Mouse (Mus musculus): ENCODE data around the gene Slc6a5. TPM values are rescaled to one million over a fixed set of nuclear protein-coding genes. Genes with fewer than 3 reads are reported as not detected.
A peak's percentile ranks its signal among the peaks of the same experiment; 100 is the strongest.

Gene Slc6a5
- under 1 TPM; 0.07 TPM for total RNA-seq (2021)

GRCm38 (mm10) chr7:49909850-49910249, at the start of gene Slc6a5:
Gene Slc6a5 (plus strand): TSS chr7:49910146.
- intact Hi-C loops (cut with DNase I) = loop anchor here (2.0 to 5.0 kb wide), 2 partner anchors 231 to 1717 kb away; no protein-coding TSS in a partner anchor
- no peak for DNase-seq (ENCODE audit: low spot score in 2 of 2)

- no peak for DNase-seq (ENCODE audit: low spot score in 2 of 2)
- intact Hi-C loops (cut with DNase I) = no loop called here
Observed at GRCm38 (mm10) chr7:49861196-49861595, 48.8 kb upstream of the Slc6a5 start.

- DNase-seq (ENCODE audit: low spot score in 2 of 2) = no peak
- intact Hi-C loops (cut with DNase I) = no loop called here
Observed at GRCm38 (mm10) chr7:49863753-49864152, 46.2 kb upstream of the Slc6a5 start.

GRCm38 (mm10) chr7:49869656-49870055, 40.3 kb upstream of the Slc6a5 start:
- intact Hi-C loops (cut with DNase I) = no loop called here
- DNase-seq (ENCODE audit: low spot score in 2 of 2) = no peak

GRCm38 (mm10) chr7:49870276-49870675, 39.7 kb upstream of the Slc6a5 start:
- DNase-seq (ENCODE audit: low spot score in 2 of 2) = peak; percentile 20 to 27
- intact Hi-C loops (cut with DNase I) = no loop called here

- intact Hi-C loops (cut with DNase I) = no loop called here
- DNase-seq (ENCODE audit: low spot score in 2 of 2) = no peak
Observed at GRCm38 (mm10) chr7:49877307-49877706, 32.6 kb upstream of the Slc6a5 start.

- no peak for DNase-seq (ENCODE audit: low spot score in 2 of 2)
- intact Hi-C loops (cut with DNase I) = no loop called here
Observed at GRCm38 (mm10) chr7:49879051-49879450, 30.9 kb upstream of the Slc6a5 start.

- no peak for DNase-seq (ENCODE audit: low spot score in 2 of 2)
- intact Hi-C loops (cut with DNase I) = no loop called here
Observed at GRCm38 (mm10) chr7:49879998-49880707, 29.8 kb upstream of the Slc6a5 start.

GRCm38 (mm10) chr7:49882288-49882687, 27.7 kb upstream of the Slc6a5 start:
- intact Hi-C loops (cut with DNase I) = no loop called here
- no peak for DNase-seq (ENCODE audit: low spot score in 2 of 2)

- intact Hi-C loops (cut with DNase I) = no loop called here
- DNase-seq (ENCODE audit: low spot score in 2 of 2) = peak; percentile 34 to 45
Observed at GRCm38 (mm10) chr7:49882694-49883389, 27.1 kb upstream of the Slc6a5 start.

GRCm38 (mm10) chr7:49887776-49888390, 22.1 kb upstream of the Slc6a5 start:
- intact Hi-C loops (cut with DNase I) = no loop called here
- DNase-seq (ENCODE audit: low spot score in 2 of 2) = no peak

GRCm38 (mm10) chr7:49894786-49895185, 15.2 kb upstream of the Slc6a5 start:
- no peak for DNase-seq (ENCODE audit: low spot score in 2 of 2)
- intact Hi-C loops (cut with DNase I) = no loop called here

GRCm38 (mm10) chr7:49895296-49895695, 14.7 kb upstream of the Slc6a5 start:
- intact Hi-C loops (cut with DNase I) = no loop called here
- DNase-seq (ENCODE audit: low spot score in 2 of 2) = no peak

GRCm38 (mm10) chr7:49902003-49902552, 7.9 kb upstream of the Slc6a5 start:
- intact Hi-C loops (cut with DNase I) = loop anchor here (5.0 kb wide), 1 partner anchor 275 kb away; no protein-coding TSS in a partner anchor

GRCm38 (mm10) chr7:49907191-49908171, 2.5 kb upstream of the Slc6a5 start:
- DNase-seq (ENCODE audit: low spot score in 2 of 2) = no peak
- intact Hi-C loops (cut with DNase I) = loop anchor here (2.0 kb wide), 1 partner anchor 269 kb away; no protein-coding TSS in a partner anchor

More at GRCm38 (mm10) chr7:49902003-49902552, 7.9 kb upstream of the Slc6a5 start:
- no peak for DNase-seq (ENCODE audit: low spot score in 2 of 2)

- no peak for DNase-seq (ENCODE audit: low spot score in 2 of 2)
- intact Hi-C loops (cut with DNase I) = no loop called here
Observed at GRCm38 (mm10) chr7:49908181-49908855, 1.6 kb upstream of the Slc6a5 start.

- no peak for DNase-seq (ENCODE audit: low spot score in 2 of 2)
- intact Hi-C loops (cut with DNase I) = no loop called here
Observed at GRCm38 (mm10) chr7:49908990-49909411, 945 bp upstream of the Slc6a5 start.

GRCm38 (mm10) chr7:49910361-49910760, 415 bp downstream of the Slc6a5 start:
- intact Hi-C loops (cut with DNase I) = loop anchor here (2.0 to 5.0 kb wide), 2 partner anchors 232 to 1717 kb away; no protein-coding TSS in a partner anchor
- DNase-seq (ENCODE audit: low spot score in 2 of 2) = peak in 1 of 2 experiments; percentile 23

Data from left cerebral cortex, postnatal 25 days (tissue).